Mouse (Mus musculus) layer of hippocampus, adult 11-12 months (tissue): Measurements from ENCODE around the gene Gsg1l.

Source experiments
- DNase-seq: peaks from one replicate; pipeline ENCODE4 v3.0.0; 2022; ENCODE audit warnings: low spot score

Gsg1l gene

GRCm38 (mm10) chr7:125864026-125864425, 218.2 kb downstream of the Gsg1l start:
- DNase-seq, result no peak

GRCm38 (mm10) chr7:125860421-125860820, 221.8 kb downstream of the Gsg1l start:
- no peak for DNase-seq

- no peak for DNase-seq
These were observed 222.6 kb downstream of the Gsg1l start for GRCm38 (mm10) chr7:125859564-125859963.

GRCm38 (mm10) chr7:125847528-125847866, 234.7 kb downstream of the Gsg1l start:
- no peak for DNase-seq

GRCm38 (mm10) chr7:125846866-125847527, 235.2 kb downstream of the Gsg1l start:
- DNase-seq, result no peak

GRCm38 (mm10) chr7:125845611-125846010, 236.6 kb downstream of the Gsg1l start:
- no peak for DNase-seq

- no peak for DNase-seq
These were observed 244.0 kb downstream of the Gsg1l start for GRCm38 (mm10) chr7:125838078-125838742.

- DNase-seq, result no peak
These were observed 248.7 kb downstream of the Gsg1l start for GRCm38 (mm10) chr7:125833471-125833870.

- no peak for DNase-seq
These were observed 249.4 kb downstream of the Gsg1l start for GRCm38 (mm10) chr7:125832767-125833166.

- DNase-seq, result no peak
These were observed 253.0 kb downstream of the Gsg1l start for GRCm38 (mm10) chr7:125829121-125829666.

- no peak for DNase-seq
These were observed 253.7 kb downstream of the Gsg1l start for GRCm38 (mm10) chr7:125828561-125828960.
